Mouse (Mus musculus) olfactory bulb, adult 2 months (tissue): ENCODE measurements around the gene Cdc40.

Source experiments
- CTCF ChIP-seq: fragments of 200-500 bp; IDR thresholded peaks from 2 replicates; pipeline ENCODE4 v1.5.1; 2012; ENCODE audit warnings: low read depth, mild to moderate bottlenecking, low read length, moderate library complexity; ENCODE audit not compliant: insufficient read depth
- POLR2A ChIP-seq: fragments of 200-500 bp; IDR thresholded peaks from 2 replicates; pipeline ENCODE4 v1.6.1; 2012; ENCODE audit warnings: mild to moderate bottlenecking, low read depth, low read length, moderate library complexity; ENCODE audit not compliant: insufficient read depth

- TF ChIP-seq POLR2A: no peak
- no peak for TF ChIP-seq CTCF
Observed at GRCm38 (mm10) chr10:40885432-40885831, 2.3 kb upstream of the Cdc40 start.
